Mouse (Mus musculus): ENCODE data around the gene Cox7a1.

Cox7a1 gene

DNA sequence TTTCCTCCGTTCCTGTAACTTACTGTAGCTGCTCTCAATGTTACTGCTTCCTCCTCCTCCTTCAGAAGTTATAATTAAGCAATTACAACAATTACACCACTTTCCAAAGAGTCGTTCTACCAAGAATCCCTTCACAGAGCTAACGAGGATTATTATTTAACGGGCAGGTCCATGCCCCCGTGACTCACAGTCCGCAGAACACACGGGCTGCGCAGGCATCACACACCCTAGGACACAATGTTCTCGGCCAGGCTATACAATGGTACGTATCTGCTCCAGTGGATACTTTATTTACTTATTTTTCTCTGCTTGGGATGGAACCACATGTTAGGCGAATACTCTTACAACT lies 36.0 kb downstream of the Cox7a1 start:
- Histone ChIP-seq H3K4me1 (replicated peaks; ENCODE audit: low read depth, low read length) (peaks cover 35% of the 10 kb centered on the region), H3K27me3 (ENCODE audit: insufficient read depth, low read length) (no peaks in the 10 kb centered on the region), H3K4me3 (replicated peaks; ENCODE audit: low read length) (peak overlapping the region; percentile 75), H3K36me3 (ENCODE audit: insufficient read depth, low read length) (peaks cover 19% of the 10 kb centered on the region), H3K9me3 (ENCODE audit: low read length) (no peaks in the 10 kb centered on the region)
- no peak for TF ChIP-seq POU5F1 (IDR thresholded peaks at IDR 0.05; ENCODE audit: borderline replicate concordance, low read length)
- TF ChIP-seq CTCF (conservative IDR thresholded peaks at IDR 0.05; ENCODE audit: low read length) = no peak
- no peak for TF ChIP-seq NANOG (IDR thresholded peaks at IDR 0.05; ENCODE audit: borderline replicate concordance, low read length)

DNA sequence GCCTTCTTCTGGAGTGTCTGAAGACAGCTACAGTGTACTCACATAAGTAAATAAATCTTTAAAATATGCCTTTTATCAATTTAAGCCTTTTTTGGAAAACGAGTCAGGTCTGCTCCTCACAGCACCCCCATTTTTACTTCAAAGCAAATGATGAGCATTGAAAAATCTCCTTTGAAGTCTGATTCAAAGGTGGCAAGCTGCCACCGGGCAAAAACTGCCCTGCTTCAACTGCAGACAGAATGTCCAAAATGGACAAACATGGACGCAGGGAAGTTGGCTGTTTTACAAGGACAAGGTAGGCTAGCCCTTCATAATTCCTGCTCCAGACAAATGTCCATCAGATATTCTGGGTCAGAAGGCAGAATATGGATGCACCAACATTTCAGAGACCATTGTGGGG lies 37.5 kb downstream of the Cox7a1 start:
- Histone ChIP-seq H3K36me3 (ENCODE audit: insufficient read depth, low read length) (peaks cover 32% of the 10 kb centered on the region), H3K27me3 (ENCODE audit: insufficient read depth, low read length) (no peaks in the 10 kb centered on the region), H3K4me1 (replicated peaks; ENCODE audit: low read depth, low read length) (peaks cover 35% of the 10 kb centered on the region), H3K9me3 (ENCODE audit: low read length) (no peaks in the 10 kb centered on the region), H3K4me3 (replicated peaks; ENCODE audit: low read length) (no peak overlapping the region)
- TF ChIP-seq CTCF (conservative IDR thresholded peaks at IDR 0.05; ENCODE audit: low read length) = no peak
- TF ChIP-seq NANOG (IDR thresholded peaks at IDR 0.05; ENCODE audit: borderline replicate concordance, low read length) = no peak
- TF ChIP-seq POU5F1 (IDR thresholded peaks at IDR 0.05; ENCODE audit: borderline replicate concordance, low read length) = no peak

DNA sequence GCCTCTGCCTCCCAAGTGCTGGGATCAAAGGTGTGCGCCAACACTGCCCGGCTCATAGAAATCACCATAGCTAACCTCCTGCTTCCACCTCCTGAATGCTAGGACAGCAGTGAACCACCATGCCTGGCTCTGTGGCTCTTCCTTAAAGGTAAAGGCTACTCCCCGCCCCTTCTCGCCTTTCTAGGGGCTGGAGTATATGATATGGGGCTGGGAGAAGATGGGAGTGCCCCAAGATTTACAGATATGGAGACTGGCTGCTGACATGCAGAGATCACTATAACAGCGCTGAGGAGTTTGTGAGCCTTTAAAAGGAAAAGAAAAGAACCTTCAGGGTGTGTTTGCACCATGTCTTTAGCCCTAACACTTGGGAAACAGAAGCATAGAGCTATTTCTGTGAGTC lies 38.3 kb downstream of the Cox7a1 start:
- H3K9me3 ChIP-seq (ENCODE audit: low read length) = no peaks in the 10 kb centered on the region
- no peak overlapping the region for H3K4me3 ChIP-seq (replicated peaks; ENCODE audit: low read length)
- H3K36me3 ChIP-seq (ENCODE audit: insufficient read depth, low read length) = peaks cover 40% of the 10 kb centered on the region
- no peak for TF ChIP-seq CTCF (conservative IDR thresholded peaks at IDR 0.05; ENCODE audit: low read length)
- no peak for TF ChIP-seq NANOG (IDR thresholded peaks at IDR 0.05; ENCODE audit: borderline replicate concordance, low read length)
- peaks cover 34% of the 10 kb centered on the region for H3K4me1 ChIP-seq (replicated peaks; ENCODE audit: low read depth, low read length)
- no peaks in the 10 kb centered on the region for H3K27me3 ChIP-seq (ENCODE audit: insufficient read depth, low read length)

DNA sequence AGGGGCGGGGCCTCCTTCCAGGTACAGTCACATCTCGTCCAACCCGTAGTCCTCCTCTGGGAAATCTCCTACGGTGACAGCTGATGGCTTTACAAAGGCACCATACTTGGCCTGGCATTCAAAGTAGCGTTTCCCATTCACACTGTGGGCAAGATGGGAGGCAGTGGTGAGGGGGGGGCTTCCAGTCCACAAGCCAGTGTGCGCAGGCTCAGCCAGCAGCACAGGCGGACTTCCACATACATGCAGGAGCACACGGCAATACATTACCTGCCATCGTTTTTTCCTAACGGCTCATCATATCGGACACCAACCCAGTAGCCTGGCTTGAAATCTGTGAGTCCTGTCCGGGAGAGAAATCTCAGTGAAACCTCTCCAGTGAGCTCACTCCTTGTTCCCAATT lies 40.3 kb downstream of the Cox7a1 start:
- TF ChIP-seq NANOG (IDR thresholded peaks at IDR 0.05; ENCODE audit: borderline replicate concordance, low read length) = no peak
- no peak for TF ChIP-seq POU5F1 (IDR thresholded peaks at IDR 0.05; ENCODE audit: borderline replicate concordance, low read length)
- no peak for TF ChIP-seq CTCF (conservative IDR thresholded peaks at IDR 0.05; ENCODE audit: low read length)
- peaks cover 58% of the 10 kb centered on the region for H3K36me3 ChIP-seq (ENCODE audit: insufficient read depth, low read length)
- H3K27me3 ChIP-seq (ENCODE audit: insufficient read depth, low read length) = no peaks in the 10 kb centered on the region
- no peaks in the 10 kb centered on the region for H3K9me3 ChIP-seq (ENCODE audit: low read length)
- no peak overlapping the region for H3K4me3 ChIP-seq (replicated peaks; ENCODE audit: low read length)
- peaks cover 40% of the 10 kb centered on the region for H3K4me1 ChIP-seq (replicated peaks; ENCODE audit: low read depth, low read length)

DNA sequence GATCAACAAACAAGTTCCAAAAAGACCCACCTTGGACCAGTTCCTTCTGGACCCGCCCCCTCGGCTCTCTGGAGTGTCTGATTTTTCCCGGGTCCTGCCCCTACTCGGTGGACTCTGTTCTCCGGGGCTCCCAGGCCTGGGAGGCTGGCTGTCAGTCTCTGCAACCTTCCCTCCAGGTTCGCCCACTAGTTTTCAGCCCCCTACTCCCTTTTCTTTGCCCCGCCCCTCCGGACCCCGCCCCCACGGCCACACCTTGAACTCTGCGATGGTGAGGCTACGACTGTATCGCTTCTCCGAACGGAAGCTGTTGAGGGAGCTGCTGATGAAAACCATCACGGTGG lies 47.4 kb downstream of the Cox7a1 start:
- Histone ChIP-seq H3K4me3 (replicated peaks; ENCODE audit: low read length) (peak overlapping the region; percentile 96), H3K4me1 (replicated peaks; ENCODE audit: low read depth, low read length) (peaks cover 64% of the 10 kb centered on the region), H3K36me3 (ENCODE audit: insufficient read depth, low read length) (peaks cover 68% of the 10 kb centered on the region), H3K9me3 (ENCODE audit: low read length) (no peaks in the 10 kb centered on the region), H3K27me3 (ENCODE audit: insufficient read depth, low read length) (no peaks in the 10 kb centered on the region)
- no peak for TF ChIP-seq CTCF (conservative IDR thresholded peaks at IDR 0.05; ENCODE audit: low read length)
- no peak for TF ChIP-seq POU5F1 (IDR thresholded peaks at IDR 0.05; ENCODE audit: borderline replicate concordance, low read length)
- TF ChIP-seq NANOG (IDR thresholded peaks at IDR 0.05; ENCODE audit: borderline replicate concordance, low read length) = no peak

DNA sequence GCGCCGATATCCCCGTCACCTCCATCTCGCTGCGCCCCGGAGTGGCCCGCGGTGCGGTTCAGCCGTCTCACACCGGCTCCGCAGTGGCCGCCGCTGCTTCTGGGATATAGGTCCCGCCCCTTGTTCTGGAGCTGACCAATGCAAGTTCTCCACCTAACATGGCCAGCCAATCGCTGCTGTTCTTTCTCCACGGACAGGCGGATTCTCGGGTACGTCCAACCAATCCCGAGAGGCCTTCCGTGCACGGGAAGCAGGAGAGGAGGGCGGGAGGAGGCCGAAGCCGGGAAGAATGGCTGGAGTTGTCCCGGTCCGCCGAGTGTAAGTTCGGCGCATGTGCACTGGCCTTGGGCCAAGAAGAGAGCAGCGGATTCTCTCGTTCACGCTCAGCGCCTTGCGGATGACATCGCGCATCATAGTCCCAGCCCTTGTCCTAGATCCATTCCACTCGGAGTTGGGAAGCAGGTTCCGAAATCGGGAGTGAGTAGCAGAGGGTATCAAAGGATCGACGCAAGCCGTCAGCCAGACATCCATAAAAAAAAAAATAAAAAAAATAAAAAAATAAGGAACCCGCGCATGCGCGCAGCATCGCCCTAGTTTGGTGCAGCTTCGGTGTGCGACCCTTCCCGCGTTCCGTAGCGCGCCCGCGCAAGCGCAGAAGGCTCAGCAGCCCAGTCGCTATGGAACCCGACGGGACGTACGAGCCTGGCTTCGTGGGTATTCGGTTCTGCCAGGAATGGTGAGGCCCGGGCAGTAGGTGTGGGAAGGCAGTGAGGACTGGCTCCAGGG lies 47.9 kb downstream of the Cox7a1 start, which contains the start of the genes Polr2i and Tbcb:
Gene Polr2i, plus strand, starts transcription at position 280 of the 786 bp plus-strand sequence.
Gene Tbcb, minus strand, starts transcription at position 604 of the 786 bp plus-strand sequence.
- TF ChIP-seq POU5F1 (IDR thresholded peaks at IDR 0.05; ENCODE audit: borderline replicate concordance, low read length) = no peak
- no peak for TF ChIP-seq NANOG (IDR thresholded peaks at IDR 0.05; ENCODE audit: borderline replicate concordance, low read length)
- no peak for TF ChIP-seq CTCF (conservative IDR thresholded peaks at IDR 0.05; ENCODE audit: low read length)
- Histone ChIP-seq H3K36me3 (ENCODE audit: insufficient read depth, low read length) (peaks cover 62% of the 10 kb centered on the region), H3K4me1 (replicated peaks; ENCODE audit: low read depth, low read length) (peaks cover 65% of the 10 kb centered on the region), H3K27me3 (ENCODE audit: insufficient read depth, low read length) (no peaks in the 10 kb centered on the region), H3K9me3 (ENCODE audit: low read length) (no peaks in the 10 kb centered on the region), H3K4me3 (replicated peaks; ENCODE audit: low read length) (peak within 1 kb of the TSS; percentile 96)

DNA sequence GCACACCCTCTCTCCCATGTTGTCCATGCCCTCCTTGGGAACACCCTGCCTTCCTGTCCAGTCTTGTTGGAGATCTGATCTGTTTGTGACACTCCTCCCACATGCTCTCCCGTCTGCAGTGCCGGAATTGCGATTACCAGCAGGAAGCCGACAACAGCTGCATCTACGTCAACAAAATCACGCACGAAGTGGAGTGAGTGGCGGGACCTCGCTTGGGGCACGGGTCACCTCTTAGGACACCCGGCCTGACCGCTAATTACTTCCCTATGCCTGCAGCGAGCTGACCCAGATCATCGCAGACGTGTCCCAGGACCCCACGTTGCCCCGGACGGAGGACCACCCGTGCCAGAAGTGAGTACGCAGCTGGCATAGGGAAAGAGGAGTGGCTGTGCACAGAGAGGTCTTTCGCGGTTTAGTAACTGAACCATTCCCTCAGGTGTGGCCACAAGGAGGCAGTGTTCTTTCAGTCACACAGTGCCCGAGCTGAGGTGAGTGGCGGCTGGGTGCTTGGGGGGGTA lies 48.7 kb downstream of the Cox7a1 start:
- no peaks in the 10 kb centered on the region for H3K9me3 ChIP-seq (ENCODE audit: low read length)
- peak; percentile 34; the same call in 1 of the 2 replicates for TF ChIP-seq CTCF (conservative IDR thresholded peaks at IDR 0.05; ENCODE audit: low read length)
- no peak for TF ChIP-seq POU5F1 (IDR thresholded peaks at IDR 0.05; ENCODE audit: borderline replicate concordance, low read length)
- H3K36me3 ChIP-seq (ENCODE audit: insufficient read depth, low read length) = peaks cover 54% of the 10 kb centered on the region
- H3K27me3 ChIP-seq (ENCODE audit: insufficient read depth, low read length) = no peaks in the 10 kb centered on the region
- H3K4me3 ChIP-seq (replicated peaks; ENCODE audit: low read length) = peak overlapping the region; percentile 96
- H3K4me1 ChIP-seq (replicated peaks; ENCODE audit: low read depth, low read length) = peaks cover 61% of the 10 kb centered on the region

DNA sequence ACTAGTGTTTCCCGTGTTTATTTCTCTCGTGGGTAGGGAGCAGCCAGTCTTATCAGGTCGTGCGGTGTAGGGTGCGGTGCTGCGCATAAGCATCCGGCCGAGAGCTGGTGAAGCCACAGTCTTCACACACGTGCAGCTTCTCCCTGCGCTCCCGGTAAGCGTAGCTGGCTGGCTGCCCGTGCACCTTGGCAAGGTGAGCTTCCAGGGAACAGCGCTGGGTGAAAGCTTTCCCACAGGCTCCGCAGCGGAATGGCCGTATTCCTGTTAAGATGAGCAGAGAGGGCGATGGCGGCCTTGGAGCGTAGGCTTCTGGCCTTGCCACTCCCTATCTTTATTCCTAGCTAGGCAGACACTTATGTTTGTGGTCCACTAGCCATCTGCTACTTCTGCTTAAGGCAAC lies 49.4 kb downstream of the Cox7a1 start:
- Histone ChIP-seq H3K9me3 (ENCODE audit: low read length) (no peaks in the 10 kb centered on the region), H3K27me3 (ENCODE audit: insufficient read depth, low read length) (no peaks in the 10 kb centered on the region), H3K4me1 (replicated peaks; ENCODE audit: low read depth, low read length) (peaks cover 58% of the 10 kb centered on the region), H3K4me3 (replicated peaks; ENCODE audit: low read length) (peak overlapping the region; percentile 96), H3K36me3 (ENCODE audit: insufficient read depth, low read length) (peaks cover 47% of the 10 kb centered on the region)
- TF ChIP-seq NANOG (IDR thresholded peaks at IDR 0.05; ENCODE audit: borderline replicate concordance, low read length) = no peak
- no peak for TF ChIP-seq CTCF (conservative IDR thresholded peaks at IDR 0.05; ENCODE audit: low read length)
- no peak for TF ChIP-seq POU5F1 (IDR thresholded peaks at IDR 0.05; ENCODE audit: borderline replicate concordance, low read length)

Data from E14TG2a.4 (cell line).